Mouse (Mus musculus) MN1 (cell line): Measurements from ENCODE around the gene Jmjd6.
"Not testable (repeated sequence)": the region's sequence is repeated elsewhere in the genome, so short reads cannot be mapped to it uniquely, and the experiment has no call there.

Experiments
- DNase-seq: peaks from one replicate; pipeline ENCODE4 v3.0.0-alpha.2; 2016; ENCODE audit warnings: low spot score

Jmjd6 gene

DNA sequence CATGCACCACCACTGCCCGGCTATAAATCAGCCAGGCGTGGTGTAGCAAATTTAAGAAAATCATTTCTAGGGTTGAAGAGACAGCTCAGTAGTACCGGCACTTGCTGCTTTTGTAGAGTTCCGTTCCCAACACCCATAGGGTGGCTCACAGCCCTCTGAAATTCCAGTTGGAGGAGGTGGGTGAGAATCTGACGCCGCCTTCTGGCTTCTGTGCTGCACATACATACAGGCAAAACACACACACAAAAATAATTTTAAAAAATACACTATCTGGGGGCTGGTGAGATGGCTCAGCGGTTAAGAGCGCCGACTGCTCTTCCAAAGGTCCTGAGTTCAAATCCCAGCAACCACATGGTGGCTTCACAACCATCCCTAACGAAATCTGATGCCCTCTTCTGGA, 19.4 kb downstream of the Jmjd6 start:
- not testable (repeated sequence) for DNase-seq

GRCm38 (mm10) chr11:116823255-116823654, 20.0 kb downstream of the Jmjd6 start:
- no peak for DNase-seq

GRCm38 (mm10) chr11:116822626-116823025, 20.6 kb downstream of the Jmjd6 start:
- DNase-seq, result no peak

- DNase-seq, result no peak
Observed at GRCm38 (mm10) chr11:116822215-116822614, 21.0 kb downstream of the Jmjd6 start.

DNA sequence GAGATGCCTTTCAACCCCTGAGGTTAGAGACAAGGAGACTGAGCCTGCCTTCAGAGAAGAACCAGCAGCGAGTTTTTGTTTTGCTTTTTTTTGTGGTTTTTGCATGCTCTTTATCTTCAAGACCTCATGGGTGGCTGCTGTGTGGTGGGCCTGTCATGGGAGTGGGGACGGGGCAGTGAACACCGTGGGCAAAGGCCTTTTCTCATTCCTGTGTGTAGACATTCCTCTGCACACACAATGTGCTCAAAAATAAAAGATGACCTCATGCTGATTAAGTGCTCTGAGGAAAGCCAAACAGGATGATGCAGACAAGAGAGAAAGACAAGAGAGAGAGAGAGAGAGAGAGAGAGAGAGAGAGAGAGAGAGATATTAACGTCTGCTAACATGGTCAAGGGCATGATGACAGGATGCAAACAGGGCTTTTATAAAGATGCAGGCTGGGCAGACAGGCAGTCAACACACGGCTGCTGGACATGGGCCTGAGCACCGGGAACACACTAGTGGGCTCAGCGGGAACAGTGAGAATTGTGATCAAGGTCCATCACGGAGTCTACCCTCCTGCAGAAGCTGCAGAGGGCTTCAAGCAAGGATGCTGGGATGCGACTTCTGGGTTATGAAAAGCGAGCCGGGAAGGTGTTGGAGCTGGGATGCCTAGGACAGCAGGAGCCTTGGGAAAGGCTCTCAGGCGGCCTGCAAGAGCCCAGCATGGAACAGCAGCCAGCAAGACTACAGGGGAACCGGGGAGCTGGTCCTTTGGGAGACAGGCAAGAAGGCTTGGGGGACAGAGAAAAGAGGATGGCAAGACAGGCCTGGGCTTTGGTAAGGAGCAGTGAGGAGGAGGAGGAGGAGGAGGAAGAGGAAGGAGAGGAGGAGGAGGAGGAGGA, 21.9 kb downstream of the Jmjd6 start:
- peak; percentile 43 for DNase-seq

DNA sequence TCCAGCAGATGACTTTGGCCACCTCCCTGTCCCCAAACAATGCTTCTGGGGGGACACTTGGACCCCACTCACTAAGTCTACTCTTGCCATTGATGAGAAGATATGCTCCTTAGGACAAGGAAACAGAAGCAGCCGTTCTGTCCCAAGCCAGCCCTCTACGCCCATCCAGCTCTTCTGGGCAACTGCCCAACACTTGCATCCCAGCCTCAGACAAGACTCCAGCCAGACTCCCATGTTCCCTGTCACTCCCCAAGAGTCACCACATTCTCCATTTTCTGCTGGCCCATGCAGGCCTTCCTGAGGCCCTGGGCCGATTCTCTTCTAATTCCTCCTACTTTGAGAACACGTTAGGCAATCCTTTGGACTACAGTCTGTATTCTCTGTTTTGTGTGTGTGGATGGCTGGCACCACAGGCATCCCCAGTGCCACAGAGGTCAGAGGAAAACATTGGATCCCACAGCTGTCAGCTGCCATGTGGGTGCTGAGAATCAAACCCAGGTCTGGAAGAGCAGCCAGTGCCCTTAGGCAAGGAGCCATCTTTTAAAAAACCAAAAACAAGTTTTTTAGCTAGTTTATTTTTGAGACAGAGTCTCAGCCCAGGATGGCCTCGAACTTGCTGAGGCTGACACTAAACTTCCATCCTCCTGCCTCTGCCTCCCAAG, 23.2 kb downstream of the Jmjd6 start:
- no peak for DNase-seq

- DNase-seq, result peak; percentile 42
Observed at GRCm38 (mm10) chr11:116818722-116819121, 24.5 kb downstream of the Jmjd6 start.

DNA sequence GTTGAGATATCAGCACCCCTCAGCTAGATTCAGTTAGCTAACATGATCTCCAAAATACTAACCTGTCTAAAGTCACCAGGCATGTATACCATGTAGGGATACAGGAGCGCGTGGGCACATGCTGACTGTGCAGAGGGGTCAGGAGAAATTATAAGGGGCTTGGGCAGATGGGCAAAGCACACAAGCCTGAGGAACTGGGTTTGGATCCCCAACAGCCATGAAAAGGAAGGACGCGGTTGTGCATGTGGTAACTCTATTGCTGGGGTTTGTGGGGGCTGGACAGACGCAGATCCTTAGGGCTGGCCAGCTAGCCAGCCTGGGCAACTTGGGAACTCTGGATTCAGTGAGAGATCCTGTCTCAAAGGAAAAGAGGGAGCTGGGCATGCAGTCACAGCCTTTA, 25.7 kb downstream of the Jmjd6 start:
- no peak for DNase-seq

- DNase-seq, result no peak
Observed at GRCm38 (mm10) chr11:116816769-116817168, 26.5 kb downstream of the Jmjd6 start.

DNA sequence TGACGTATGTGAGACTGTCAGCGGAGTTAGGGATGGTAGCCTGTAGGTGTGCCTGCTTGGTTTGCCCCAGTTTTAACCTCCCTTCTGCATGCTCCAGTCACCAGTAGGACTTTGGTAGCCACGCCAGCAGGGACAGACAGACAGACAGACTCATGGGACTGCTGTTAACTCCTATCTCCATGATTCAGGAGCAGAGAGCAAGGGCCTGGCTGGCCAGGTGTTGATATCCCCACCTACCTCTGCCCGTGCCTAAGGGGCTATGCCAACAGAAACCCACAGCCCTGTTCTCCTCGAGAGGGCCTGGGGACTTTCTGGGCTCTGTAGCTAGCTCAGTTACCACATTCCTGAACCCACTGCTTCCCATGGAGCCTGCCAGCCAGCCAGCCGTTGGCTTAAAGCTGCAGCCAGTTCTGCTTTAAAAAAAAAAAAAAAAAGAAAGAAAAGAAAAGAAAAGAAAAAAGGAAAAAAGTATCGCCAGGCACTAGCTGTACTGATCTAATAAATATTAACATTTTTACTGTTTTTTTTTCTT, 28.3 kb downstream of the Jmjd6 start:
- no peak for DNase-seq

GRCm38 (mm10) chr11:116814076-116814883, 29.0 kb downstream of the Jmjd6 start:
- peak; percentile 93 for DNase-seq

DNA sequence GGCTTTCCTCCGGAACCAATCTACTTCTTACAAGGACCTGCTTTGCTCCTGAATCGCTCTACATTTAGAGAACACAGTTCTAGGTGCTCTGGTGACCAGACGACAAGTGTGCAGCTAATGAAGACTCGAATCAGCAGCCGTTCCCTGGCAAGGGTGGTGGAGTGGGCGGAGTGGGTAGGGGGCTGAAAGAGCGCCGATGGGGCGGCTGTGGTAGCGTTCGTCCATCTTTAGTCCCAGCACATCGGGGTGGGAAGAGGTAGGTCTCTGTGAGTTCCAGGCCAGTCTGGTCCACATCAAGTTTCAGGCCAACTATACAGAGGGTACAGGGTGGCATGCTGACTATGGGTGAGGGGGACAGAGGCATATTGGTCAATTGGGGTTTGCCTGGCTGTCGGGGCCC, 29.6 kb downstream of the Jmjd6 start:
- DNase-seq, result no peak

- peak; percentile 86 for DNase-seq
Observed at GRCm38 (mm10) chr11:116812793-116813529, 30.3 kb downstream of the Jmjd6 start.

- DNase-seq, result peak; percentile 75
Observed at GRCm38 (mm10) chr11:116810983-116811901, 32.0 kb downstream of the Jmjd6 start.

DNA sequence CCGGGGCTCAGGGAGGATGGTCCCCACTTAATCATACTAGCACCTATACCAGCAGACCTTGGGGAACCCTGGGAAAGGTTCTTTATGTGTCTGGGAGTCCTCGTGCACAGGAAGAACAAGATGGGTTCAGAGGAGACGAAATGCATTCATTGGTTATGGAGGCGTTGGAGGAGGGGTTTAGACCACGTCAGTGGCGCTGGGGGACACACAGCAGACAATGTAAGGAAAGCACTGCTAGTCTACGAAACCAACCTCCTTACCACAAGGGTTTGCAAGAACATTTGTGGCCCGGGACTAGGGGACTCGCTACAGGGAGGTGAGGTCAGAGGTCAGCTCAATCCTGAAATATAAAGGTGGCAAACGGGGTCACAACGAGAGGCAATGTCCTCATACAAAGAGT, 32.7 kb downstream of the Jmjd6 start:
- DNase-seq, result no peak

GRCm38 (mm10) chr11:116809520-116809919, 33.7 kb downstream of the Jmjd6 start:
- no peak for DNase-seq

DNA sequence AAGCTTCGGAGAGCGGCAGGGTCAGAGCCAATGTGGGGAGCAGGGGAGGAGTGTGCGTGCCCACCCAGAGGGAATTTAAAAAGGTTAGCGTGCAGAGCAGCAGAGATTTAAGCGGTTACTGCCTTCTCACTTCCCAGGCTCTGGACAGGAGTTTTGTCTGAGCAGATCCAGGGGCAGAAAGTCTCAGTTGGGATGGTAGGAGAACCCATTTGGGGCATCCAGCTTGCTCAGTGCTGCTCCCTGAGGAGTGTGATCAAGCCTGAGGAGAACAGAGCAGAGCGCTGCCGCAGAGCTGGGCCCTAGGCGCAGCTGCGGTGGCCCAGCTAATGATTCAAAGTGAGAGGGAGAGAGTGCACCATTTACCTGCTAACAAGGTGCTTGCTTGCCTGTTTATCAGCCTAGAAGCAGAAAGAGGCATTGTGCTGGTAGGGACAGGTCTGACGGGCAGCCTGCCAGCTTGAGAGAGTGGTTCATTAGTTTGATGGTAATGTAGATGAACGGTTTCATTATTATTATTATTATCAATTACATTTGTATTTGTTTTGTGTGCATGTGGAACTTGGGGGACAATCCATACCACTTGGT, 34.3 kb downstream of the Jmjd6 start:
- DNase-seq, result no peak

GRCm38 (mm10) chr11:116807938-116808606, 35.2 kb downstream of the Jmjd6 start:
- DNase-seq, result peak; percentile 84

DNA sequence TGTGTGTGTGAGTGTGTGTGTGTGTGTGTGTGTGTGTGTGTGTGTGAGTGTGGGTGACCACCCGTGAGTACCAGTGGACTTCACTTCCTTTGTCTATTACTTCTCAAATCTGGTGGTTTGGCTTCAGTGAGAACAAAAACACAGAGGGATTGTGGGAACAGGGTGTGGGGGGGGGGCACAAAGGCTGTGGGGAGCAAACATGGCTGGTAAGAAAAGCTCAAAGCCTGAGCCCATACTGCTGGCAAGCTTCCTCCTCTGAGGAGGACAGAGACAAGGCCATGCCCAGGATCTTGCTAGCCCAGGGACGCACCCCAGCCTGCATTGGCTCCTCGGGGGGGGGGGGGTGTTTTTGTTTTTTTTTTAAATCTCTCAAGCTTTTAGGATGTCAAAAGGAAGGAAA, 35.7 kb downstream of the Jmjd6 start:
- no peak for DNase-seq

- peak; percentile 56 for DNase-seq
Observed at GRCm38 (mm10) chr11:116807116-116807515, 36.1 kb downstream of the Jmjd6 start.
